Mouse (Mus musculus): Measurements from ENCODE around the gene Atic. TPM values are rescaled to one million over a fixed set of nuclear protein-coding genes. Genes with fewer than 3 reads are reported as not detected.

Atic gene
- polyA plus RNA-seq, 1 experiment from 2014 or later: 73.8 TPM

GRCm38 (mm10) chr1:71609057-71609775 is 52.3 kb downstream of the Atic start:
- 97% methylated on average over 37 of the region's 37 CpGs for WGBS
- H3K9me3 ChIP-seq (ENCODE audit: control insufficient read depth, low read length): no peaks in the 10 kb centered on the region
- H3K27me3 ChIP-seq (ENCODE audit: control insufficient read depth, insufficient read depth, low read length): no peaks in the 10 kb centered on the region
- H3K4me1 ChIP-seq (ENCODE audit: control insufficient read depth, insufficient read depth, low read length): no peaks in the 10 kb centered on the region
- H3K27ac ChIP-seq (ENCODE audit: low read depth, low read length): no peak overlapping the region
- H3K36me3 ChIP-seq (ENCODE audit: control insufficient read depth, insufficient read depth, low read length): peaks cover 94% of the 10 kb centered on the region
- no peak overlapping the region for H3K4me3 ChIP-seq (ENCODE audit: low read length)
- no peak overlapping the region for H3K4me2 ChIP-seq (replicated peaks; ENCODE audit: low read depth, low read length)
- H3K9ac ChIP-seq (ENCODE audit: low read depth, low read length): no peak overlapping the region
- no peak for ATAC-seq (ENCODE audit: low FRiP score, low TSS enrichment)

- Histone ChIP-seq H3K4me3 (ENCODE audit: low read length) (no peak overlapping the region), H3K27ac (ENCODE audit: low read depth, low read length) (no peak overlapping the region), H3K9me3 (ENCODE audit: control insufficient read depth, low read length) (no peaks in the 10 kb centered on the region), H3K9ac (ENCODE audit: low read depth, low read length) (no peak overlapping the region), H3K27me3 (ENCODE audit: control insufficient read depth, insufficient read depth, low read length) (no peaks in the 10 kb centered on the region), H3K36me3 (ENCODE audit: control insufficient read depth, insufficient read depth, low read length) (peaks cover 94% of the 10 kb centered on the region), H3K4me1 (ENCODE audit: control insufficient read depth, insufficient read depth, low read length) (no peaks in the 10 kb centered on the region), H3K4me2 (replicated peaks; ENCODE audit: low read depth, low read length) (no peak overlapping the region)
- no peak for ATAC-seq (ENCODE audit: low FRiP score, low TSS enrichment)
- WGBS: 91% methylated on average over 5 of the region's 5 CpGs
These were observed 53.0 kb downstream of the Atic start for GRCm38 (mm10) chr1:71609916-71610315.

- Histone ChIP-seq H3K9ac (ENCODE audit: low read depth, low read length) (no peak overlapping the region), H3K4me1 (ENCODE audit: control insufficient read depth, insufficient read depth, low read length) (no peaks in the 10 kb centered on the region), H3K9me3 (ENCODE audit: control insufficient read depth, low read length) (no peaks in the 10 kb centered on the region), H3K4me2 (replicated peaks; ENCODE audit: low read depth, low read length) (no peak overlapping the region), H3K36me3 (ENCODE audit: control insufficient read depth, insufficient read depth, low read length) (peaks cover 93% of the 10 kb centered on the region), H3K27me3 (ENCODE audit: control insufficient read depth, insufficient read depth, low read length) (no peaks in the 10 kb centered on the region), H3K4me3 (ENCODE audit: low read length) (no peak overlapping the region), H3K27ac (ENCODE audit: low read depth, low read length) (no peak overlapping the region)
- 91% methylated on average over 21 of the region's 21 CpGs for WGBS
- ATAC-seq (ENCODE audit: low FRiP score, low TSS enrichment): no peak
These were observed 55.3 kb downstream of the Atic start for GRCm38 (mm10) chr1:71612256-71612655.

- Histone ChIP-seq H3K27ac (ENCODE audit: low read depth, low read length) (no peak overlapping the region), H3K27me3 (ENCODE audit: control insufficient read depth, insufficient read depth, low read length) (no peaks in the 10 kb centered on the region), H3K9ac (ENCODE audit: low read depth, low read length) (no peak overlapping the region), H3K4me3 (ENCODE audit: low read length) (no peak overlapping the region), H3K9me3 (ENCODE audit: control insufficient read depth, low read length) (no peaks in the 10 kb centered on the region), H3K4me2 (replicated peaks; ENCODE audit: low read depth, low read length) (no peak overlapping the region), H3K36me3 (ENCODE audit: control insufficient read depth, insufficient read depth, low read length) (peaks cover 95% of the 10 kb centered on the region), H3K4me1 (ENCODE audit: control insufficient read depth, insufficient read depth, low read length) (no peaks in the 10 kb centered on the region)
- ATAC-seq (ENCODE audit: low FRiP score, low TSS enrichment): no peak
- WGBS: 91% methylated on average over 8 of the region's 8 CpGs
These were observed 57.7 kb downstream of the Atic start for GRCm38 (mm10) chr1:71614545-71615246.

GRCm38 (mm10) chr1:71621526-71621925 is 64.6 kb downstream of the Atic start:
- no peak for ATAC-seq (ENCODE audit: low FRiP score, low TSS enrichment)
- H3K4me1 ChIP-seq (ENCODE audit: control insufficient read depth, insufficient read depth, low read length): no peaks in the 10 kb centered on the region
- no peaks in the 10 kb centered on the region for H3K27me3 ChIP-seq (ENCODE audit: control insufficient read depth, insufficient read depth, low read length)
- peaks cover 85% of the 10 kb centered on the region for H3K36me3 ChIP-seq (ENCODE audit: control insufficient read depth, insufficient read depth, low read length)
- no peak overlapping the region for H3K4me2 ChIP-seq (replicated peaks; ENCODE audit: low read depth, low read length)
- 85% methylated on average over 2 of the region's 2 CpGs for WGBS
- H3K9me3 ChIP-seq (ENCODE audit: control insufficient read depth, low read length): no peaks in the 10 kb centered on the region
- no peak overlapping the region for H3K27ac ChIP-seq (ENCODE audit: low read depth, low read length)
- H3K4me3 ChIP-seq (ENCODE audit: low read length): no peak overlapping the region
- no peak overlapping the region for H3K9ac ChIP-seq (ENCODE audit: low read depth, low read length)

- Histone ChIP-seq H3K4me2 (replicated peaks; ENCODE audit: low read depth, low read length) (no peak overlapping the region), H3K4me3 (ENCODE audit: low read length) (no peak overlapping the region), H3K9ac (ENCODE audit: low read depth, low read length) (no peak overlapping the region), H3K27ac (ENCODE audit: low read depth, low read length) (no peak overlapping the region), H3K4me1 (ENCODE audit: control insufficient read depth, insufficient read depth, low read length) (no peaks in the 10 kb centered on the region), H3K36me3 (ENCODE audit: control insufficient read depth, insufficient read depth, low read length) (peaks cover 87% of the 10 kb centered on the region), H3K9me3 (ENCODE audit: control insufficient read depth, low read length) (no peaks in the 10 kb centered on the region), H3K27me3 (ENCODE audit: control insufficient read depth, insufficient read depth, low read length) (no peaks in the 10 kb centered on the region)
- ATAC-seq (ENCODE audit: low FRiP score, low TSS enrichment): no peak
- 95% methylated on average over 6 of the region's 6 CpGs for WGBS
These were observed 66.7 kb downstream of the Atic start for GRCm38 (mm10) chr1:71623625-71624024.

Other genes with a start within 250 kb of the Atic start
- not detected in 2 replicates for gene Abca12, start 142.2 kb upstream of the Atic start, polyA plus RNA-seq (2014; fragmentation: Nextera tagmentation; extraction: Ambion mirVana)
- gene Fn1, start 96.0 kb downstream of the Atic start, polyA plus RNA-seq (2014; fragmentation: Nextera tagmentation; extraction: Ambion mirVana): 129 and 158 TPM in 2 replicates

Measured in kidney, embryonic 14.5 days (tissue).